Mouse (Mus musculus): ENCODE data around the gene Tm9sf4.

DNA sequence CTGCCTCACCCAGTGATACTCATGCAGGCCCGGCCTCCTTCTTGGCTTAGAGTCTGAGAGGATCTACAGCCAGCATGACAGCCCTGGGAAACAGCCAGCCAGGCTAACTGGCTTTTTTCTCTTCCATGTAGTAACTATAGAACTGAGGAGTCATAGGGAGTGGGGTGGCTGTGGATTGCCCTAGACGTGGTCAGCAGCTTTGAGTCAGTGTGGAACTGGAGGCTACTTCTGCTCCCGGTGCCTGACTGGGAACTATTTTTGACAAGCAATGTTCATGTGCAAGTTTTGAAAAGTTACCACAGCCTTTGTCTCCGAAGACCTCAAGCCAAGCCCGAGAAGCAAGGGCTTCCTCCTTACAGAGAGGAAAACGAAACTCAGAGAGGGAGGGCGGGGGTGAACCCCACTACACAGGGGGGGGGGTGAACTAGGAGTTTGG is 44.0 kb upstream of the Tm9sf4 start:
- TF ChIP-seq CTCF (IDR thresholded peaks at IDR 0.05; ENCODE audit: insufficient read depth, low read length) (no peak), POLR2A (IDR thresholded peaks at IDR 0.05; ENCODE audit: borderline replicate concordance, extremely low read depth, low read depth, low read length) (no peak)
